Mouse (Mus musculus) retina, postnatal 7 days (tissue): ENCODE measurements around the gene Gm11939.
"Not testable (repeated sequence)": the region's sequence is repeated elsewhere in the genome, so short reads cannot be mapped to it uniquely, and the experiment has no call there.

Experiments used
- DNase-seq: peaks from one replicate; pipeline ENCODE4 v3.0.0-alpha.2; 2012; ENCODE audit warnings: low read depth, low spot score

The Gm11939 gene

DNA sequence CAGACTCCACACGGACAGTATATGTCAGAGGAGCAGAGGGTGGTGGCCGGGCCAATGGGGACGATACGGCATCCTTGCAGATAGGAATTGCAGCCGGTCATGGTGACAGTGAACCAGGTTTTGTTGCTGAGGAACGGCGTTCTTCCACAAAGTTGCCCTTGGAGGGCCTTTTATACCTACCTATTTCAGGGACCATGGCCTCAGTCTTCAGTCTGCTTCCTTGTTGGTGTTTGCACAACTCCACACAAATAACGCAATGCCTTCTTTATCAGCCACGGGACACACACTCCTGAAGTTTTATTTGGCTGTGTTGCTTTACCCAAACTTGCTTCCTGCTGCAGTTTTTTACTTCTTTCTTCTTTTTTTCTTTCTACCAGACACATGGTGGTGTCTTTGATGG lies at the start of gene Gm11939:
Gm11939 (minus strand) TSS at position 101 of the 400 bp plus-strand sequence.
- DNase-seq = no peak

DNA sequence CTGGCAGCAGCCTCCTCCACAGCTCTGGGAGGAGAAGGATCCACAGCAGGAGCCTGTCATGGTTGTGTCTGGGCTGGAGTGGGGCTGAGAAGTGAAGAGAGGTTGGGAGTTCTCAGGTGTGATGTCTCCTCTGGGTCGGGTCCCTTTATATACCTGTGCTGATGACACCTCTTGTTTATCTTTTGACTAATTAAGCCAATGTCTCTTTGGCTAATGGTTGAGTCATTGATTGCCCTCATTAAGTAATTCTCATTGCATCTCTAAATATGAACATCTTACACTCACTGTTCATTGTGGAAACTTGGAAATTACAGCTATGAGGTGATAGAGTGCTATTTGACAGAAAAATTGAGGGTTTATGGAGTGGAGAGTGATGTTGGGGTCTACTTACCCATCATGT lies 43.9 kb upstream of the Gm11939 start, which contains the start of gene Gm11938:
Gm11938 (minus strand) TSS at position 101 of the 400 bp plus-strand sequence.
- DNase-seq = not testable (repeated sequence)

DNA sequence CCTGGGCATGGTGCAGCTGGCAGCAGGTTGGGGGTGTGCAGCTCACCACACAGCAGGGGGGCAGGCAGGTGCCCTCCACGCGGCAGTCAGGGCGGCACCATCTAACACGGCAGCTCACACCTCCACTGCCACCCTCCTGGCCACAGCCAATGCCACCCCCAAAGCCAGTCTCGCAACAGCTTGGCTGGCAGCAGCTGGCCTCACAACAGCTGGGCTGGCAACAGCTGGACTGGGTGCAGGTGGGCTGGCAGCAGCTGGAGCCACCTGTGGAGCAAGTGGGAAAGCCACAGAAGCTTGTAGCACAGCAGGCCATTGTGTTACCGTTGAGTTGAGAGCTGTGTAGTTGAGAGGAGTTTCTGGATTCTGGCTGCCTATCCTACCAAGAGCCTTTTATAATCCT lies 38.5 kb upstream of the Gm11939 start, which contains the start of gene Krtap9-3:
Krtap9-3 (minus strand) TSS at position 364 of the 400 bp plus-strand sequence.
- not testable (repeated sequence) for DNase-seq

DNA sequence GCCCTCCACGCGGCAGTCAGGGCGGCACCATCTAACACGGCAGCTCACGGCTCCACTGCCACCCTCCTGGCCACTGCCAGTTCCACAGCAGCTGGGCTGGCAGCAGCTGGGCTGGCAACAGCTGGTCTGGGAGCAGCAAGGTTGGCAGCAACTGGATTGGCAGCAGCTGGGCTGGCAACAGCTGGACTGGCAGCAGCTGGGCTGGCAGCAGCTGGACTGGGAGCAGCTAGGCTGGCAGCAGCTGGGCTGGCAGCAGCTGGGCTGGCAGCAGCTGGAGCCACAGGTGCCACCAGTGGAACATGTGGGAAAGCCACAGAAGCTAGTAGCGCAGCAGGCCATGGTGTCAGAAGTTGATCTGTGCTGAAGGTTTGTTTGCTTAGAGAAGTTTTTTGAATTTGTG lies 31.7 kb upstream of the Gm11939 start, which contains the start of gene Krtap1-3:
Krtap1-3 (minus strand) TSS at position 359 of the 400 bp plus-strand sequence.
- no peak for DNase-seq

DNA sequence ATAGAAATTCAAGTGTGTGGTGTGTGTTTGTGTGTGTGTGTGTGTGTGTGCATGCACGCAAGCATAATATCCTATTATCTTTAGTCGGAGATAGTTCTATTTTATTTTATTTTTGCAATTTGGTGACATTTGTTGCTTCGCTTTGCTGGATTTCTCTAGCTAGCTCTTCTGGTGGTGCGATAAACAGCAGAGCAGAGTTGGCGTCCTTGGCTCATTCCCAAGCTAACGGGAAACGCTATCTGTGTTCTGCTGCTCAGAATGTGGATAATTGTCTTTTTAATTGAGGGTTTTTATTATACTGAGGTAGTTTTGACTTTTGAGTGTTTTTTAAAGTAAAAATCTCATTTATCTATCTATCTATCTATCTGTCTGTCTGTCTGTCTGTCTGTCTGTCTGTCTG lies 25.8 kb upstream of the Gm11939 start:
- no peak for DNase-seq

DNA sequence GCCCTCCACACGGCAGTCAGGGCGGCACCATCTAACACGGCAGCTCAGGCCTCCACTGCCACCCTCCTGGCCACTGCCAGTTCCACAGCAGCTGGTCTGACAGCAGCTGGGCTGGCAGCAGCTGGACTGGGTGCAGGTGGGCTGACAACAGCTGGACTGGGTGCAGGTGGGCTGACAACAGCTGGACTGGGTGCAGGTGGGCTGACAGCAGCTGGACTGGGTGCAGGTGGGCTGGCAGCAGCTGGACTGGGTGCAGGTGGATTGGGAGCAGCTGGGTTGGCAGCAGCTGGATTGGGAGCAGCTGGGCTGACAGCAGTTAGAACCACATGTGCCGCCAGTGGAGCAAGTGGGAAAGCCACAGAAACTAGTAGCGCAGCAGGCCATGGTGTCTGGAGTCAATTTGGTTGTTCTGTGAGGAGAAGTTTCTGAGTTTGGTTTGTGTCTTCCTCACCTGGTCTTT lies 24.0 kb upstream of the Gm11939 start, which contains the start of gene Krtap1-4:
Krtap1-4 (minus strand) TSS at position 410 of the 460 bp plus-strand sequence.
- no peak for DNase-seq

DNA sequence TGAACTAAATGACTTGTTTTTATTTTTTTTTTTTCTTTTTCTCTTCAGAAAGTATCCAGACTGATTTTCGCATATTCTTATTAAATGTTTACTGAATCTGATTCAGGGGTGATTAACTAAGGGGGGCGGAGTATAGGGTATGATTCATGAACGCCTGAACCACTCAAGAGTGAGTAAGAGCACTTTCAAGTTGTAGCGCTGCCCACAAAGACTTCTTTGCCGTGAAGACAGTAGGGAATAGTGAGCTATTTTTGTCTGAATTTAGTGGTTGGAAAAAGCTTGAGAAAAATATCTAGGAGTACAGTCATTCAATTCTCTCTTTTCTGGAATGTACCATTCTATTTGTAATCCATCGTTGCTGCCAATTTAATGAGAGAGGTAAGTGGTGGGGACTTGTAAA lies 22.3 kb upstream of the Gm11939 start:
- no peak for DNase-seq

DNA sequence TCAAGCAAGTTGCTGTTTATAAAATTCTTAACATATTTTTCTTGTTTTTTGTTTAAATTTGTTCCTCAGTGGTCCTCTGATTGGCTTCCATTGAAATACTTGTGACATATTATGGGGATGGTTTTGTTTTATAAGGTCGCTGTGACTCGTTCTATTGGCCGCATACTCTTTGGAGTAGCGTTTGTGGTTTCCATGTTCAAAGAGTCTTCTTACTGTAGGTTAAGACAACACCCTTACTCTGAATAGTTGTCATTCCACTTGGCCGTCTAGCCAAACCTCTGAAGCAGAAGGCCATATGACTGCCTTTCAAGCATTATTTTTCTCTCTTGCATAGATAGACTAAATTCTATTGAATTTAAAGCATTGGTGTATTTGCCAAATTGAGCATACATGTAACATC lies 21.8 kb upstream of the Gm11939 start:
- no peak for DNase-seq

DNA sequence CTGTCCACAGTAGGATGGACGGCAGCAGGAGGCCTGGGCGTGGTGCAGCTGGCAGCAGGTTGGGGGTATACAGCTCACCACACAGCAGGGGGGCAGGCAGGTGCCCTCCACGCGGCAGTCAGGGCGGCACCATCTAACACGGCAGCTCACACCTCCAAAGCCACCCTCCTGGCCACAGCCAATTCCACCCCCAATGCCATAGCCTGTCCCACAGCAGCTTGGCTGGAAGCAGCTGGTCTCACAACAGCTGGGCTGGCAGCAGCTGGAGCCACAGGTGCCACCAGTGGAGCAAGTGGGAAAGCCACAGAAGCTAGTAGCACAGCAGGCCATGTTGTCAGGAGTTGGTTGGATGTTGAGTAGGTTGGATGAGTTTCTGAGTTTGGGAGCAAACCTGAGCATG lies 21.4 kb upstream of the Gm11939 start, which contains the start of gene Krtap1-5:
Krtap1-5 (minus strand) TSS at position 381 of the 400 bp plus-strand sequence.
- no peak for DNase-seq

DNA sequence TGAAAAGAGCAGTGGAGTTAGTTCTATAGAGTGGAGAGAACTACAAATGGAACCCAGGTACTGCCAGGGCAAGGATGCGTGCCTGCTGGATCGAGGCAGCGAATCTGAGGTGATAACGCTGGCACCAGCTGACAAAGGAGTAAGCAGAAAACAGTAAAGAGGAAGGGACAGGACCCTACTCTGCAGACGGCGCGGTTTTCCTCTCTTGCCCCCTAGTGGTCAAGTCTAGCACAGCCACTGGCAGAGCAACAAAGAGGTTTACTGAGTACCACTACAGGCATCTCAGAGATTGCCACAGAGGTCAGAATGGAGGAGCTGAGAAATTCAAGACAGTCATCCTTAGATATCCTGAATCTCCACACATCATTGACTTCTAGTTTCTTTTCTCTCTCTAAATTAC lies 14.8 kb upstream of the Gm11939 start:
- DNase-seq = peak; percentile 54

DNA sequence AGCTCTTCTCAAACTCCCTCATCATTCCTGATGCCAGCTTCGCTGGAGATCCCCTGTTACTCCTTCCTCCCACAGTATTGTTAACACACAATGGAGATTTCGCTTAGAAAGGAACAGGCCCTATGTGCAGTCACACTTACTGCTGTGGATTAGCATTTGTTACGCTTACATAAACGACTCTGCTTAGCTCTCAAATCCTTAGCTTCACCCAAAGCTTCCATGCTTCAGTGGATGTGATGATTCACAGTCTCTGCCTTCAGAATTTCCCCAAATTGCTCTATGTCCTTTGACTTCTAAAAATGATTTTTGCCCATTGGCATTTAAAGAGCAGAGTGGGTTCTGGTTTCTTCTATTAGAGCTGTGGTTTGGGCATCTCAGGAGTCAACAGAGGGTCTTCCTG lies 13.9 kb upstream of the Gm11939 start:
- no peak for DNase-seq

DNA sequence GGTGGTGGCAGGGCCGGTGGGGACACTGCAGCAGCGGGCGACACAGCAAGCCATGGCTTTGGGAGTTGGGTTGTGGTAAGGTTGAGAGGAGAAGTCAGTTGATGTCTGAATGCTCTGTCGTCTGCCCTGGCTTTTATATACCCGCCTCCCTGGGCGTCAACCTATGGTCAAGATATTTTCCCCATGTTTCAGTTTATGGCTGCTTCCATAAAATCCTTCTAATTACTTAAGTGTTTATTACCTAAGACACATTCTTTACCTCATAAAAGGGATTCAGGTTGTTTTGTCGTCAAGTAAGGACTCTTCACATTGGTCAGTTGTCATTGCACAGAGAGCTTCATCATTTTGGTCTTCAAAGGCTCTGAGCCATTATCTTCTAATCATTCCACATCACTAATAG lies 7.3 kb upstream of the Gm11939 start, which contains the start of gene Krtap3-1:
Krtap3-1 (minus strand) TSS at position 101 of the 400 bp plus-strand sequence.
- DNase-seq = no peak

DNA sequence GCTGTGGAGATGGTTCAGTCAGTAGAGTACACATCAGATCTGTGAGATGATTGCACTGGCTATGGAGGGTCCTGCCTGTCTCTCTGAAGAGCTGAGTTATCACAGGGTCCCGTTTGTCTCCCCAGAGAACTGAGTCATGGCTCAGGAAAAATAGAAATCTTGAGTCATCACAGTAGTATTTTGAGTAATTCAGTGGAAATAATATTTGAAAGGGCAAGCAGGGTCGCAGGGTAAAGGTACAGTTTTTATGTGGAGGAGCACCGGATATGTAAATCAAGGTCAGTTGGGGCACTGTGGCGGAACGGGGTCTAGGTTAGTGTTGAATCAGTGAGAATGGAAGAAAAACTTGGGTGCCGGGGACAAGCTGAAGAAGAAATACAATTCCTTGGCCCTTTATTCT lies 3.3 kb upstream of the Gm11939 start:
- DNase-seq = no peak

DNA sequence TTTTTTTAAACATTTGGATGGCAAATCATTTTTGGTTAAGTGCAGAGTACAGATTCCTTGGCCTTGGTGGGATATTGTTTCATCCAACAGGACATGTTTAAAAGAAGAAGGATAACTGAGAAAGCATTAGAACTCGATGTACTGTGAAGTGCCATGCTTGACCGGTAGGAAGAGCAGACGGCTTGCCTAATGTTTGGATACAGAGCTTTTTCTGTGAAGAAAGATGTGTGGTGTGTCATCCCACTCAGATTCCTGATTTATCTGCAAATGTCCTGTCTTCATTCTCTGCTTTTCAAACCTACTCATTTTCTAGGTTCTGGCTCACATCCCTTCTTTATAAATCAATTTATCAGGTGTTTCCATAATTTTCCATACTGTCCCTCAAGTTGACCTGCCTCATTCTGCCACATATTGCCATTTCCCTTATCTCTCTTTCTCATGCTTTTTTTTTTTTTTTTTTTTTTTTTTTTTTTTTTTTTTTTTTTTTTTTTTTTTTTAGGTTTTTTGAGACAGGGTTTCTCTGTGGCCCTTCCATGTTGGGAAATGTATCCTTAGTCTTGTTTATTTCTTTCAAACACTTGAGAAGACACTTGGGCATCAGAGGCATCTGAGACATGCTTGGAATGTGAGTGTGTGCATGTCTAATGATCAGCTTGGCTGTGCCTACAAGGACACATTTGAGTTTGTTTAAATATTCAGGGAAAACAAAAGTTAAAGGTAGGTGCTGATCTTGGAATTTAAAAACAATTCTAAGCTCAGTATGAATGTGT lies 1.1 kb downstream of the Gm11939 start:
- no peak for DNase-seq

DNA sequence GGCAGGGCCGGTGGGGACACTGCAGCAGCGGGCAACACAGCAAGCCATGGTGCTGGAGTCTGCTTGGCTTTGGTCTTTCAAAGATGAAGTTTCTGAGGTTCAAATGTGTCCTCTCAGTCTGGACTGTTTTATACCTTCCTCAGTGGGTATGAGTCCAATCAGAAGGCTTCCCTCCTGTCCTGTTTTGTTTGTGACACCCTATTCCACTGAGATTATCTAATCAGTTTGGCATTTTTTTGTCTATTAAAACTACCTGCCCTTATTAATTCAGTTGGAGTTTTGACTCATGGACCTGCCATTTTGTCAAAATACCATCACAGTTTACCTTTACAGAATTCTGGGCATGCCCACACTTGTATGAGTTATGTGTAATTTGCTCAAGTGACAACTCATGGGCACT lies 2.5 kb downstream of the Gm11939 start, which contains the start of gene Krtap3-2:
Krtap3-2 (minus strand) TSS at position 101 of the 400 bp plus-strand sequence.
- DNase-seq = no peak

DNA sequence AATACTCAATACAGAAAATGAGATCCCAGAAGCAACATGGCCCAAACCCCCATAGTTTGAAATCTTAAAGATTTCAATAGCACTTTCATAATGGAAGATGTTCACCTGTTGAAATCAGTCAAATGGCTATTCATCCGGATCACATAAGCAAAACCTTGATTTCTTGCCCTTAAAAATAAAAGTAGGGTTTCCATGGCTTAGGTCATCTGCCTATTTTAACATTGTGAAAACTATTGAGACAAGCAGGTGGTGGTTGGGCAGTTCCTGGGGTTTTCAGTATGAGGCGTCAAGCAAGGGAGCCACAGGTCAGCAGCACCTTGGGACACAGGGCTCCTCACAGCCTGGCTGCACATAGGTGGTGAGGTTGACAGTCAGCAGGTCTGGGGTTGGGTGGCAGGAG lies 3.1 kb downstream of the Gm11939 start:
- no peak for DNase-seq

DNA sequence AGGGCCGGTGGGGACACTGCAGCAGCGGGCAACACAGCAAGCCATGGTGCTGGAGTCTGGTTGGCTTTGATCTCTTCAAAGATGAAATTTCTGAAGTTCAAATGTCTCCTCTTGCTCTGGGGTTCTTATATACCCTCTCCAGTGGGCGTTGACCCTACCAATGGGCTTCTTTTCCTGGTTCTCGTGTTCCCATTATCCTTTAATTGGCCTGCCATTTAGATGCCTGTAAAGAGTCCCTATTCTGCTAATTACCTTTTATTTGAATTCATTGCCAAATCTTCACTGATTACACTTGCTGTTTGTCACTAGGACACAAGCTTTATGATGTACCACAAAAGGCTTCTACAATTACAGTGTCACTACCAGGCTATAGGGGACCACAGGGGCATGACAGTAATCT lies 8.5 kb downstream of the Gm11939 start, which contains the start of gene Krtap3-3:
Krtap3-3 (minus strand) TSS at position 101 of the 400 bp plus-strand sequence.
- DNase-seq = no peak

DNA sequence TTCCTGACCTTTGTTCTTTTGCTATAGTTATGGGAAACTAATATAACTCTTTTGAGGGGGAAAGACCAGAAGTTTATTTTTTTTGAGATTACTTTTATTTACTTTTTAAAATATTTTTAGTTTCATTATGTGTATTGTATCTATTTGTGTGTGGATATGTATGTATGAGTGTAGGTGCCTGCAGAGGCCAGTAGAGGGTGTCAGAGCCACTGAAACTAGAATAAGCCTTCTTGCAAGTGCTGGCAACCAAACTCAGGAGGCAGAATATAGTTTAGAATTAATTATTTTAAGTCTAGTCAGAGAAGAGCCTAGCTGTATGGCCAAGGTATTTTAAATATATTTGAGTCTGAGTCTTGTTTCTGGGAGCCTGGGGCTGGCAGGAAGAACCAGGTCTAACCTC lies 11.4 kb downstream of the Gm11939 start:
- no peak for DNase-seq

DNA sequence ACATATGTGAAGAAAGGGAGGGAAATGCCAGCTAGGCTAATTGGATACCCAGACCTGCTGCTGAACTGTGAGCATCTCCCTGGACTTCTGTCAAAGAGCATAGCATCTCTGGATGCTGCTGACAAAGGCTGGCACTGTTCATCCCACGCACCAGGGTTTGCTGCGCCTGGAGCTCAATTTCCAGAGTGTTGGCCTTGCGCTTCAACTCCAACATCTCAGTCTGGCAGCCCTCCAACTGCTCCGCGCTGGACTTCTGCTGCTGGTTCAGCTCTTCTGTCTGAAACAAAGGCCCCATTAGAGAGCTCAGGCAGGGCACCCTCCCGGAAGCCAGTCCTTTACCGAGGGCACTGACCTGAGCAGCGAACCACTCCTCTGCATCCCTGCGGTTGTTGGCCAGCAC lies 19.5 kb downstream of the Gm11939 start:
- peak; percentile 36 for DNase-seq

DNA sequence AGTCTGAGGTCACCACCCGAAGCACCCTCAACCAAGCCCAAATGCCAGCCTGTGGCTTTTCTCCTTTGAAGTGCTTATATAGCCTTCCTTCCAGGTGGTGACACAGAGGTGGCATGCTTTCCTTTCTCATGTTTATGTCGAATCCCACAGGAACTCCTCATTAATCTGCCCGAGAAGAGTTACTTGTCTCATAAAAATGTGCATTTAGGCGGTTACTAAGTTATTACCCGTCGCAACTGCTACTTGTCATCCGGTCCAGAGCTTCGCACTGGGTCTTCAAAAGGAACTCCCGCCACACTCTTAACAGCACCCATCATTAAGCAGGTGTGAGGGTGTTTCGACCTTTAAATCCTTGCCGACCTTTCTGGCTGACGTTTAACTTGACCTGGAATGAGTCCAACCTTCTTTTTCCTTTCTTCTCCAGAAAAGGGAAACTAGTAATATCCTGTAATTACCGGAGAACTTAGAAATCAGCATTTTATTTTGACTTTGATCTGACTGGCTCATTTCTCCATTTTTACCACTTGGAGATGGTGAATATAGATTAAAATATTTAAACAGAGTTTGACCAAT lies 37.9 kb downstream of the Gm11939 start, which contains the start of gene Krt39:
Krt39 (minus strand) TSS at position 51 of the 573 bp plus-strand sequence.
- DNase-seq = no peak

DNA sequence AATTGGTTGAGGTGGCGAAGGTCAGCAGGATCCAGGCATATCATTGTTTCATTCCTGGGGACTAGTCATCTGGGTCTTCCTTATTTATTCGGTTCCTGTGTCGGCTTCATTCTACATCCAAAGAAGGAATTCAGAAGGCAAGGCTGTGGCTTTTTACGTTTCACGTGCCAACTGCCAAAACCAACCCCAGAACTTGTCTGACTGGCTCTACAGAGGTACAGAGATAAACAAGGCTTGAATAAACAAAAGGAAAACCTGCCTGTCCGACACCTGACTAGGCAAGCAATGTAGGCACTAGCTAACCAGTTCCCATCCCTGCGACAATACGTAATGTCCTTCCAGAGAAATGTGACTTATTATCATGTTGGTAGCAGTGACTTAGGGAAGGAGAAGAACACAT lies 45.2 kb downstream of the Gm11939 start:
- no peak for DNase-seq
